Mouse (Mus musculus) forebrain, embryonic 15.5 days (tissue): ENCODE results near the gene Rasgrp1. TPM values are rescaled to one million over a fixed set of nuclear protein-coding genes. Genes with fewer than 3 reads are reported as not detected.
A peak's percentile ranks its signal among the peaks of the same experiment; 100 is the strongest.

ENCODE experiments used
- ATAC-seq: fragments of 200-750 bp; cut with Nextera tagmentation; replicated peaks from 2 replicates; pipeline ENCODE4 v1.8.0; 2017; ENCODE audit warnings: mild to moderate bottlenecking, moderate TSS enrichment, moderate library complexity
- H3K27ac ChIP-seq: fragments of 300-500 bp; sonication (generic); replicated peaks from 2 replicates; pipeline ENCODE4 v1.5.1; 2015; ENCODE audit warnings: mild to moderate bottlenecking, inconsistent platforms
- H3K27me3 ChIP-seq: fragments of 300-500 bp; sonication (generic); 2 replicates; pipeline ENCODE4 v1.6.1; 2015; ENCODE audit warnings: inconsistent platforms
- H3K36me3 ChIP-seq: fragments of 300-500 bp; sonication (generic); 2 replicates; pipeline ENCODE4 v1.6.1; 2015; ENCODE audit warnings: mild to moderate bottlenecking, inconsistent platforms
- H3K4me1 ChIP-seq: fragments of 300-500 bp; sonication (generic); 2 replicates; pipeline ENCODE4 v1.6.1; 2015; ENCODE audit warnings: inconsistent platforms
- H3K4me2 ChIP-seq: fragments of 300-500 bp; sonication (generic); replicated peaks from 2 replicates; pipeline ENCODE4 v1.6.1; 2015; ENCODE audit warnings: mild to moderate bottlenecking, inconsistent platforms
- H3K4me3 ChIP-seq: fragments of 300-500 bp; sonication (generic); 2 replicates; pipeline ENCODE4 v1.5.1; 2015; ENCODE audit warnings: mild to moderate bottlenecking, inconsistent platforms
- H3K9ac ChIP-seq: fragments of 300-500 bp; sonication (generic); replicated peaks from 2 replicates; pipeline ENCODE4 v1.6.1; 2015; ENCODE audit warnings: mild to moderate bottlenecking, inconsistent platforms
- H3K9me3 ChIP-seq: fragments of 300-500 bp; sonication (generic); 2 replicates; pipeline ENCODE4 v1.6.1; 2016; ENCODE audit warnings: inconsistent platforms
- WGBS: fragments of 180-500 bp; shearing (Covaris S2); methylation state at CpG from one replicate; pipeline ENCODE4 v1.1.7; 2015; ENCODE audit warnings: mixed read lengths; 5-methylcytosine and 5-hydroxymethylcytosine counted together
- polyA plus RNA-seq: library from polyadenylated mRNA; unstranded; fragments of >200 nt; fragmentation: Nextera tagmentation; extraction: Ambion mirVana; gene quantifications from 2 replicates; pipeline ENCODE4 v1.2.1, GENCODE M21; 2015

Gene Rasgrp1
- polyA plus RNA-seq, 1 experiment from 2014 or later: 4.3 TPM

GRCm38 (mm10) chr2:117357939-117358338 lies 15.1 kb upstream of the Rasgrp1 start:
- Histone ChIP-seq H3K9ac (no peak overlapping the region), H3K4me2 (no peak overlapping the region), H3K36me3 (no peaks in the 10 kb centered on the region), H3K4me3 (no peak overlapping the region), H3K9me3 (no peaks in the 10 kb centered on the region), H3K27ac (no peak overlapping the region), H3K4me1 (no peaks in the 10 kb centered on the region; the same call in 1 of the 2 replicates), H3K27me3 (no peaks in the 10 kb centered on the region)
- ATAC-seq: no peak

GRCm38 (mm10) chr2:117352305-117353123 lies 9.7 kb upstream of the Rasgrp1 start:
- no peaks in the 10 kb centered on the region; the same call in 1 of the 2 replicates for H3K4me1 ChIP-seq
- H3K9ac ChIP-seq: no peak overlapping the region
- WGBS: 48% methylated on average over 9 of the region's 9 CpGs
- H3K4me3 ChIP-seq: no peak overlapping the region
- H3K9me3 ChIP-seq: no peaks in the 10 kb centered on the region
- no peak for ATAC-seq
- H3K27me3 ChIP-seq: no peaks in the 10 kb centered on the region
- no peak overlapping the region for H3K27ac ChIP-seq
- no peaks in the 10 kb centered on the region for H3K36me3 ChIP-seq
- H3K4me2 ChIP-seq: no peak overlapping the region

GRCm38 (mm10) chr2:117350138-117350537 lies 7.3 kb upstream of the Rasgrp1 start:
- ATAC-seq: no peak
- Histone ChIP-seq H3K36me3 (no peaks in the 10 kb centered on the region), H3K4me1 (no peaks in the 10 kb centered on the region; the same call in 1 of the 2 replicates), H3K9ac (no peak overlapping the region), H3K4me2 (no peak overlapping the region), H3K9me3 (no peaks in the 10 kb centered on the region), H3K27me3 (no peaks in the 10 kb centered on the region), H3K4me3 (no peak overlapping the region), H3K27ac (no peak overlapping the region)
- 29% methylated on average over 6 of the region's 6 CpGs for WGBS

GRCm38 (mm10) chr2:117343240-117343624 lies 431 bp upstream of the Rasgrp1 start:
- Histone ChIP-seq H3K4me2 (peak overlapping the region; percentile 98), H3K27ac (no peak overlapping the region), H3K9ac (no peak overlapping the region), H3K4me1 (peaks cover 10% of the 10 kb centered on the region), H3K4me3 (peak overlapping the region; percentile 56), H3K27me3 (0 out of 2 replicates have a peak, but pooled peaks cover 4% of the 10 kb centered on the region), H3K9me3 (no peaks in the 10 kb centered on the region), H3K36me3 (no peaks in the 10 kb centered on the region)
- WGBS: 22% methylated on average over 7 of the region's 7 CpGs
- ATAC-seq: no peak

GRCm38 (mm10) chr2:117342090-117342546 lies 683 bp downstream of the Rasgrp1 start:
- 0% methylated on average over 19 of the region's 19 CpGs for WGBS
- ATAC-seq: peak; percentile 36

GRCm38 (mm10) chr2:117338501-117338900 lies 4.3 kb downstream of the Rasgrp1 start:
- peaks cover 10% of the 10 kb centered on the region for H3K4me1 ChIP-seq
- no peak overlapping the region for H3K4me2 ChIP-seq
- H3K4me3 ChIP-seq: no peak overlapping the region
- H3K27ac ChIP-seq: no peak overlapping the region
- H3K36me3 ChIP-seq: no peaks in the 10 kb centered on the region
- no peak overlapping the region for H3K9ac ChIP-seq
- 0 out of 2 replicates have a peak, but pooled peaks cover 4% of the 10 kb centered on the region for H3K27me3 ChIP-seq
- no peaks in the 10 kb centered on the region for H3K9me3 ChIP-seq
- no peak for ATAC-seq
- WGBS: 62% methylated on average over 3 of the region's 3 CpGs

More at GRCm38 (mm10) chr2:117342090-117342546, 683 bp downstream of the Rasgrp1 start:
- peak overlapping the region; percentile 51 for H3K9ac ChIP-seq
- no peak overlapping the region for H3K27ac ChIP-seq
- peaks cover 10% of the 10 kb centered on the region for H3K4me1 ChIP-seq
- H3K9me3 ChIP-seq: no peaks in the 10 kb centered on the region
- 0 out of 2 replicates have a peak, but pooled peaks cover 4% of the 10 kb centered on the region for H3K27me3 ChIP-seq
- no peaks in the 10 kb centered on the region for H3K36me3 ChIP-seq
- peak overlapping the region; percentile 98 for H3K4me2 ChIP-seq
- H3K4me3 ChIP-seq: peak overlapping the region; percentile 56

- ATAC-seq: no peak
- Histone ChIP-seq H3K27me3 (0 out of 2 replicates have a peak, but pooled peaks cover 2% of the 10 kb centered on the region), H3K9me3 (no peaks in the 10 kb centered on the region), H3K4me1 (peaks cover 10% of the 10 kb centered on the region), H3K27ac (no peak overlapping the region), H3K4me3 (no peak overlapping the region), H3K9ac (no peak overlapping the region), H3K36me3 (no peaks in the 10 kb centered on the region), H3K4me2 (no peak overlapping the region)
- 95% methylated on average over 7 of the region's 7 CpGs for WGBS
Measured at GRCm38 (mm10) chr2:117337902-117338301, 4.9 kb downstream of the Rasgrp1 start.

GRCm38 (mm10) chr2:117336946-117337665 lies 5.7 kb downstream of the Rasgrp1 start:
- no peak overlapping the region for H3K27ac ChIP-seq
- no peak overlapping the region for H3K4me2 ChIP-seq
- H3K36me3 ChIP-seq: no peaks in the 10 kb centered on the region
- no peak overlapping the region for H3K4me3 ChIP-seq
- no peak overlapping the region for H3K9ac ChIP-seq
- ATAC-seq: no peak
- H3K9me3 ChIP-seq: no peaks in the 10 kb centered on the region
- H3K27me3 ChIP-seq: no peaks in the 10 kb centered on the region
- 65% methylated on average over 5 of the region's 5 CpGs for WGBS
- peaks cover 5% of the 10 kb centered on the region for H3K4me1 ChIP-seq

- ATAC-seq: no peak
- no peak overlapping the region for H3K9ac ChIP-seq
- H3K9me3 ChIP-seq: no peaks in the 10 kb centered on the region
- H3K27me3 ChIP-seq: no peaks in the 10 kb centered on the region
- no peak overlapping the region for H3K27ac ChIP-seq
- no peak overlapping the region for H3K4me2 ChIP-seq
- H3K4me3 ChIP-seq: no peak overlapping the region
- H3K4me1 ChIP-seq: no peaks in the 10 kb centered on the region
- H3K36me3 ChIP-seq: no peaks in the 10 kb centered on the region
- WGBS: 38% methylated on average over 4 of the region's 4 CpGs
Measured at GRCm38 (mm10) chr2:117335552-117336188, 7.1 kb downstream of the Rasgrp1 start.

GRCm38 (mm10) chr2:117331634-117332033 lies 11.2 kb downstream of the Rasgrp1 start:
- no peaks in the 10 kb centered on the region for H3K9me3 ChIP-seq
- ATAC-seq: no peak
- WGBS: 61% methylated on average over 5 of the region's 5 CpGs

GRCm38 (mm10) chr2:117328521-117329285 lies 14.1 kb downstream of the Rasgrp1 start:
- no peak for ATAC-seq
- Histone ChIP-seq H3K4me1 (peaks cover 5% of the 10 kb centered on the region), H3K9ac (no peak overlapping the region), H3K9me3 (no peaks in the 10 kb centered on the region), H3K4me2 (no peak overlapping the region), H3K27ac (no peak overlapping the region; the same call in 1 of the 2 replicates), H3K4me3 (no peak overlapping the region), H3K36me3 (no peaks in the 10 kb centered on the region), H3K27me3 (no peaks in the 10 kb centered on the region)
- WGBS: 60% methylated on average over 9 of the region's 9 CpGs

More at GRCm38 (mm10) chr2:117331634-117332033, 11.2 kb downstream of the Rasgrp1 start:
- H3K4me2 ChIP-seq: no peak overlapping the region
- H3K4me1 ChIP-seq: peaks cover 5% of the 10 kb centered on the region
- no peak overlapping the region for H3K9ac ChIP-seq
- H3K4me3 ChIP-seq: no peak overlapping the region
- H3K36me3 ChIP-seq: no peaks in the 10 kb centered on the region
- H3K27me3 ChIP-seq: no peaks in the 10 kb centered on the region
- H3K27ac ChIP-seq: no peak overlapping the region
